ENCODE assay signal across 8 mouse cellular contexts in the genomic region with DNA sequence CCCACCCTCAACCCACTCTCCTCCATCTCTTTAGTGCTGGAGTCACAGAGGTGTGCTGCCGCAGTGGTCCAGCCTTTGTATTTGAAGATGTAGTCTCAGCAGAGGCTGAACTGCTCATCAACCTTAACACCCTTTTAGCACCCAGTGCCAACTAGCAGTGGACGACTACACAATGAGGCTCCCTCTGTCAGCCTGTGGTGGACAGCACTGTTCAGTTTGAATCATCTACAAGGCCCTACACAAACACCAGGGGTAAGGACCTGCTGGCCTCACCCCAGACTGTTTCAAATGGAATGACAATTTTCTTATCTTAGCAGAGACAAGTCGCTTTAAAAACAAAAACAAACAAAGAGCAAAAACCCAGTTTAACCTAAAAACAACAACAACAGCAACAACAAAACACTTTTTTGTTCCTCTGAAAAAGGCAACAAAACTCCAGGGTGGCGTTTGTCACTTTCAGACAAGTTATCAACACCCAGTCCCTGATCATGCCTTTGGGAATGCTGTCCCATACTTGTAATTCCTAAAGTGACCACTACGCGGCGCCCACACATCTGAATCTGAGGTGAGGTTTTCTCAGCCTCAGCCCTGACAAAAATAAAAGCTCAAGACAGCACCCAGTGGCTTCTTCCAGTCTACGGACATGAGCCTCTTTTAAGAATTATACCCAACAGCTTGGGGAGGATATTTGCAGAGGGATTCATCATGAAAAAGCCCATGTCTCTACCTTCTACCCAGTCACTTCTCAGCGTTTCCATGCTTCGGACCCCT.
DNase-seq lines count a peak whose midpoint lies in the region; TF ChIP-seq lines count a peak whose summit lies in the region.

No protein-coding gene starts in this region.

- intact Hi-C loops in gastrocnemius, adult 2 months (cut with DNase I) = loop anchor here (5.0 kb wide), 2 partner anchors 108 to 413 kb away; a partner anchor contains a TSS

- peak; percentile 83 for TF ChIP-seq CTCF in gastrocnemius, adult 2 months (IDR thresholded peaks at IDR 0.05)

- no peak overlapping the region for H3K4me3 ChIP-seq in gastrocnemius, adult 2 months

- no peak overlapping the region for H3K27ac ChIP-seq in gastrocnemius, adult 2 months

- DNase-seq in adrenal gland, adult (ENCODE audit: inconsistent age in 2 of 2, low spot score in 1 of 2) = peak; percentile 27 to 77
- DNase-seq in adrenal gland, adult 8-10 months = no peak
- peak; percentile 31 for DNase-seq in WW6 (ENCODE audit: low read depth, low spot score)
- DNase-seq in cerebellum, postnatal 25 days = peak; percentile 75 to 83
- peak; percentile 67 for DNase-seq in gastrocnemius, adult 2 months
- peak; percentile 45 to 80 for DNase-seq in kidney, postnatal 36 days
- DNase-seq in lung, postnatal 14 days = peak; percentile 73
- peak; percentile 76 for DNase-seq in right cerebral cortex, postnatal 4 days
